Mouse (Mus musculus): ENCODE results near the gene Hdac10. TPM values are rescaled to one million over a fixed set of nuclear protein-coding genes. Genes with fewer than 3 reads are reported as not detected.
A peak's percentile ranks its signal among the peaks of the same experiment; 100 is the strongest.

Gene Hdac10
- polyA plus RNA-seq, 1 experiment from 2014 or later, result 13.6 TPM

DNA sequence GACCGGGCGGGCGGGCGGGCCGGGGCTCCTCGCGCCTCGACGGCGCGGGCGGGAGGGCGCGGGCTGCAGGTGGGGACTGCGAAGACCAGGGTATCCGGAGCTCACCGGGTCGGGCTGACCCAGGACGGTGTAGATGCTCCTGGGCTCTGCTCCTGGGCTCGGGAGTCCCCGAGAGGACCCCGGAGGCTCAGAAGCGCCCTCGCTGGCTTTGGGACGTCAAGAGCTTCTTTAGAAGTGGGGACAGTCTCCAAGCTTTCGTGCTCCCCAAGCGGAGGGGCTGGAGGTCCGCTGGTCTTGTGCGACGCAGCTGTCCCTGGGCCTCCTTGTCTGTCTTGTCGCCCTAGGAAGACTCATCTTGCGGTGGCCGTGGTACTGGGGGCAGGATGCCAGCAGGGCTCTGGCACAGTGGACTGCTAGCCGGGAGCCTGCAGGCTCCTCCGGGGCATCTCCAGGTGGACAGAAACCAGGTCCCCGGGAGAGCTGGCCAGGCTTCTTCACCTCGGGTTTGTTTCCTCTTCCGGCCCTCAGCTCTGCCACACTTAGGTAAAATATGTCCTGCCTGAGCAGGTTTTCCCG is 52.3 kb downstream of the Hdac10 start:
- H3K9ac ChIP-seq (ENCODE audit: low read length), result peak overlapping the region; percentile 89
- H3K9me3 ChIP-seq (ENCODE audit: control insufficient read depth, low read length), result no peaks in the 10 kb centered on the region

DNA sequence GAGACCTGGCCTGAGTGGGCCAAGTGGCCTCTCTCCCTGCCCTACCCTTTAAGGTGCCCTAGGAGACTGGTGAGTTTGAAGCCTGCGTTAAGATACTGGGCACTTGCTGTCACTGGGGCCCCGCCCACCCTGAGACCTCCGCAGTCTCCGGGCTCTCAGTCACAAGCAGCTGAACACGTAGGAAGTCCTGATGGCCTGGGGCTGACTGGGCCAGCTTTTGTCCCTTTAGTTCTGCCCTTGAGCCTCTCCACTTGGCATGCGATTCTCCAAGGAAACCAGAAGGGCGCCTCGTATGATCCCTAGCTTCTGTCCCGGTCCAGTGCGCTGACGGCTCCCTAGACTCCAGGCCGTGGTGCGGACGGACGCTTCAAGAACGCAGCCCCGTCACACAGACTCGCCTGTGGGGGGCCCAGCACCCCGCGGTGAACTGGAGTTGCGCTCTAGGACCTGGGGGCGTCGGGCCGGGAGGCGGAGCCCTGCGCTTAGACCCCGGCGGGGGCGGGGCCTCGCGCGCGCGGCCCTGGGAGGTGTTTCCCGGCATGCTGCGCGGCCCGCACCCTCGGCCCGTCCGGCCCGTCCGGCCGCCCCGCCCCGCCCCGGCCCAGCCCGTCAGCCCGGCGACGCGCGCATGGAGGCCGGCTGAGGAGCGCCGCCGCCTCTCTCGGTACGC is 52.9 kb downstream of the Hdac10 start:
- H3K9me3 ChIP-seq (ENCODE audit: control insufficient read depth, low read length), result no peaks in the 10 kb centered on the region
- no peaks in the 10 kb centered on the region for H3K36me3 ChIP-seq (ENCODE audit: control insufficient read depth, insufficient read depth, low read length)
- peak; percentile 99 for DNase-seq (ENCODE audit: low spot score, missing footprints)
- peak overlapping the region; percentile 80 for H3K4me2 ChIP-seq
- H3K9ac ChIP-seq (ENCODE audit: low read length), result peak overlapping the region; percentile 89
- WGBS, result 0% methylated on average over 57 of the region's 59 CpGs
- H3K27ac ChIP-seq (ENCODE audit: low read depth, low read length), result peak overlapping the region; percentile 73
- H3K27me3 ChIP-seq (ENCODE audit: control insufficient read depth, insufficient read depth, low read length), result no peaks in the 10 kb centered on the region
- H3K4me1 ChIP-seq (ENCODE audit: control insufficient read depth, insufficient read depth, low read length), result peaks cover 22% of the 10 kb centered on the region
- peak; percentile 92 for ATAC-seq (ENCODE audit: low FRiP score)
- H3K4me3 ChIP-seq (ENCODE audit: low read depth, low read length), result peak overlapping the region; percentile 87

More for the DNA sequence above, 52.3 kb downstream of the Hdac10 start:
- H3K4me2 ChIP-seq, result peak overlapping the region; percentile 80
- ATAC-seq (ENCODE audit: low FRiP score), result peak; percentile 41
- H3K27ac ChIP-seq (ENCODE audit: low read depth, low read length), result peak overlapping the region; percentile 65
- H3K36me3 ChIP-seq (ENCODE audit: control insufficient read depth, insufficient read depth, low read length), result no peaks in the 10 kb centered on the region
- WGBS, result under 1% methylated on average over 36 of the region's 39 CpGs
- H3K4me3 ChIP-seq (ENCODE audit: low read depth, low read length), result peak overlapping the region; percentile 87
- H3K4me1 ChIP-seq (ENCODE audit: control insufficient read depth, insufficient read depth, low read length), result peaks cover 22% of the 10 kb centered on the region
- H3K27me3 ChIP-seq (ENCODE audit: control insufficient read depth, insufficient read depth, low read length), result no peaks in the 10 kb centered on the region
- peak; percentile 94 for DNase-seq (ENCODE audit: low spot score, missing footprints)

DNA sequence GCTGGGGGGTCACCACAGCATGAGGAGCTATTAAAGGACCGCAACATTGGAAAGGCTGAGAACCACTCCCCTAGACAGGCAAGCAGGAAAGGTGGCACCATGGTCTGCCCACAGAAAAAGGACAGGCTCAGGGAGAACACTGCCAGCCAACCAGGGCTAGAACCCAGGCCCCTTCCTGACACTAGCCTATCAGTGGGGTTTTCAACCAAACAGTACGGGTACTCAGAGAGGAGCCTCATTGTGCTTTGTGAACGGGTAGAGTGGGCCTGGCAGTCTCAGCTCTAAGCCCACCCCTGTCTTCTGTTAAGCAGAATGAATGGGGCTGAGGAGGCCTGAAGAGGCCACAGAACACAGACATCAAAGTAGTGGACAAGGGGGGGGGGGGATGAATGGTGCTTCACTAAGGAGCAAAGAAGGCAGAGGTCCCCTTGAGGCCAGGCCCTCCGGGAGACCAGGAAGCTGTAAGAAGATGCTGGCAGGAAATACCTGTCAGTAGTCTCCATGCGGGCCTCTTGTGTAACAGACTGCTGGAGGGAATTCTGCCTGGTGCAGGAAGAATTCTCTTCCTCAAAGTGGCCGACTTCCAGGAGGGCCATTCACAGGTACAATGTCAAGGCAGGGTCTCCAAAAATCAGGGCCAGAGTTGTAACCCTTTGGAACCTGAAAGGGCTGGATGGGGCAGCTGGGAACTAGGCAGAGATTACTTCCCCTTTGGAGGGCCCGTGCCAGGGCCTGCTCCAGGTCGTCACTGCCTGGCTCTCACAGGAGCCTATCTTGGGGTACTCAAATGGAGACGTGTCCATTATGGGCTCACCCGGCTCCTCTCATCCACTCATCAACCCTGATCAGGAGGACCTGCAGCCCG is 53.7 kb downstream of the Hdac10 start, which contains the start of gene Trabd:
Gene Trabd (plus strand): TSS at position 512 of the 865 bp plus-strand sequence.
- peak within 1 kb of the TSS; percentile 89 for H3K9ac ChIP-seq (ENCODE audit: low read length)
- DNase-seq (ENCODE audit: low spot score, missing footprints), result no peak
- no peaks in the 10 kb centered on the region for H3K36me3 ChIP-seq (ENCODE audit: control insufficient read depth, insufficient read depth, low read length)
- no peaks in the 10 kb centered on the region for H3K27me3 ChIP-seq (ENCODE audit: control insufficient read depth, insufficient read depth, low read length)
- H3K4me1 ChIP-seq (ENCODE audit: control insufficient read depth, insufficient read depth, low read length), result peaks cover 22% of the 10 kb centered on the region
- ATAC-seq (ENCODE audit: low FRiP score), result no peak
- H3K4me2 ChIP-seq, result peak within 1 kb of the TSS; percentile 80
- peak within 1 kb of the TSS; percentile 87 for H3K4me3 ChIP-seq (ENCODE audit: low read depth, low read length)
- no peaks in the 10 kb centered on the region for H3K9me3 ChIP-seq (ENCODE audit: control insufficient read depth, low read length)
- 30% methylated on average over 11 of the region's 11 CpGs for WGBS
- H3K27ac ChIP-seq (ENCODE audit: low read depth, low read length), result peak within 1 kb of the TSS; percentile 73

DNA sequence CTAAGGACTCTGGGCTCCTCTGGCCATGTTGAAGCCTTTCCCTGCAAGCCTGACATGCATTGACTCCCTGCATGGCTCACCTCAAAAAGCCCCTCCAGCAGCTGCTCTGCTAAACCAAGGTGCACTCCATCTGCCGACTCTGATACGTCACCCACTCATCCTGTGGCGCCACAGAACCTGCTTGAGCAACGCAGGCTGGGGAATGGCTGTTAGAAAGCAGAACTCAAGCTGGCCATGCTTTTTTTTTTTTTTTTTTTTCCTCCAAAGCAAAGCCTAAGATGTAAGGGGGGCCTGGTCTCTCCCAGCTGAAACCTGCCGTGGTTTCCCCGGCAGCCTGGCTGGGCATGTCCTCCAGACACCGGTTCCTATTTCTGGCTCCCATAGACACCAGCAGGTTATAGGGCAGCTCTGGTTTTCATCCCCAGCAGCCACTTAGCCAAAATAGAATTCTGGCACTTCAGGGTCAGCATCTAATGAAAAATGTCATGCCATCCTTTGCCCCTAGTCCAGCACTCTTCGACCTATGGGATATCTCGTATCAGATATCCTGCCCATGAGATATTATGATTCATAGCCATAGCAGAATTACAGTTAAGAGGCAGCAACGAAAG is 54.4 kb downstream of the Hdac10 start:
- H3K9me3 ChIP-seq (ENCODE audit: control insufficient read depth, low read length), result no peaks in the 10 kb centered on the region
- H3K4me1 ChIP-seq (ENCODE audit: control insufficient read depth, insufficient read depth, low read length), result peaks cover 22% of the 10 kb centered on the region
- ATAC-seq (ENCODE audit: low FRiP score), result no peak
- no peak overlapping the region for H3K4me3 ChIP-seq (ENCODE audit: low read depth, low read length)
- no peak overlapping the region for H3K27ac ChIP-seq (ENCODE audit: low read depth, low read length)
- DNase-seq (ENCODE audit: low spot score, missing footprints), result no peak
- WGBS, result 88% methylated on average over 10 of the region's 10 CpGs
- no peak overlapping the region for H3K4me2 ChIP-seq
- no peak overlapping the region for H3K9ac ChIP-seq (ENCODE audit: low read length)
- no peaks in the 10 kb centered on the region for H3K36me3 ChIP-seq (ENCODE audit: control insufficient read depth, insufficient read depth, low read length)
- peaks cover 2% of the 10 kb centered on the region for H3K27me3 ChIP-seq (ENCODE audit: control insufficient read depth, insufficient read depth, low read length)

Small RNA genes within 50 kb of the gene (microRNA-seq; reads per million reads assigned to microRNA genes)
- 0.76 reads per million for gene Mir7118

Other genes with a start within 250 kb of the Hdac10 start
- not detected in 2 replicates for gene Ttll8, start 174.3 kb downstream of the Hdac10 start, polyA plus RNA-seq (2014; fragmentation: Nextera tagmentation; extraction: Ambion mirVana)
- gene Mlc1, start 149.7 kb downstream of the Hdac10 start, polyA plus RNA-seq (2014; fragmentation: Nextera tagmentation; extraction: Ambion mirVana), result 2.6 and 3.7 TPM in 2 replicates
- gene Mov10l1, start 145.8 kb downstream of the Hdac10 start, polyA plus RNA-seq (2014; fragmentation: Nextera tagmentation; extraction: Ambion mirVana), result not detected in 2 replicates
- 0.87 and 0.89 TPM in 2 replicates for gene Panx2, start 69.0 kb downstream of the Hdac10 start, polyA plus RNA-seq (2014; fragmentation: Nextera tagmentation; extraction: Ambion mirVana)
- gene Trabd, start 53.6 kb downstream of the Hdac10 start, polyA plus RNA-seq (2014; fragmentation: Nextera tagmentation; extraction: Ambion mirVana), result 40.2 and 43.2 TPM in 2 replicates
- gene Selenoo, start 39.6 kb downstream of the Hdac10 start, polyA plus RNA-seq (2014; fragmentation: Nextera tagmentation; extraction: Ambion mirVana), result 20.2 and 22.3 TPM in 2 replicates
- gene Tubgcp6, start 5.6 kb downstream of the Hdac10 start, polyA plus RNA-seq (2014; fragmentation: Nextera tagmentation; extraction: Ambion mirVana), result 14.9 and 16.8 TPM in 2 replicates
- gene Mapk12, start 12.0 kb upstream of the Hdac10 start, polyA plus RNA-seq (2014; fragmentation: Nextera tagmentation; extraction: Ambion mirVana), result 21.3 and 27.0 TPM in 2 replicates
- 34.9 and 40.6 TPM in 2 replicates for gene Mapk11, start 20.9 kb upstream of the Hdac10 start, polyA plus RNA-seq (2014; fragmentation: Nextera tagmentation; extraction: Ambion mirVana)
- 97.5 and 115 TPM in 2 replicates for gene Plxnb2, start 52.1 kb upstream of the Hdac10 start, polyA plus RNA-seq (2014; fragmentation: Nextera tagmentation; extraction: Ambion mirVana)
- 26.2 and 26.6 TPM in 2 replicates for gene Dennd6b, start 67.8 kb upstream of the Hdac10 start, polyA plus RNA-seq (2014; fragmentation: Nextera tagmentation; extraction: Ambion mirVana)
- gene Ppp6r2, start 82.9 kb upstream of the Hdac10 start, polyA plus RNA-seq (2014; fragmentation: Nextera tagmentation; extraction: Ambion mirVana), result 35.9 and 40.0 TPM in 2 replicates
- 48.1 and 53.3 TPM in 2 replicates for gene Sbf1, start 186.6 kb upstream of the Hdac10 start, polyA plus RNA-seq (2014; fragmentation: Nextera tagmentation; extraction: Ambion mirVana)
- gene Adm2, start 194.0 kb upstream of the Hdac10 start, polyA plus RNA-seq (2014; fragmentation: Nextera tagmentation; extraction: Ambion mirVana), result 0.12 TPM in 1 of 2 replicates, not detected in the other
- gene Miox, start 205.7 kb upstream of the Hdac10 start, polyA plus RNA-seq (2014; fragmentation: Nextera tagmentation; extraction: Ambion mirVana), result not detected in 2 replicates
- 29.8 and 31.8 TPM in 2 replicates for gene Lmf2, start 227.0 kb upstream of the Hdac10 start, polyA plus RNA-seq (2014; fragmentation: Nextera tagmentation; extraction: Ambion mirVana)
- gene Ncaph2, start 227.0 kb upstream of the Hdac10 start, polyA plus RNA-seq (2014; fragmentation: Nextera tagmentation; extraction: Ambion mirVana), result 155 and 168 TPM in 2 replicates
- gene Sco2, start 245.1 kb upstream of the Hdac10 start, polyA plus RNA-seq (2014; fragmentation: Nextera tagmentation; extraction: Ambion mirVana), result 5.8 and 6.0 TPM in 2 replicates
- 1.2 and 1.9 TPM in 2 replicates for gene Tymp, start 248.3 kb upstream of the Hdac10 start, polyA plus RNA-seq (2014; fragmentation: Nextera tagmentation; extraction: Ambion mirVana)